Mouse (Mus musculus) central nervous system, embryonic 18 days (tissue): ENCODE measurements around the gene Olfr773. TPM values are rescaled to one million over a fixed set of nuclear protein-coding genes. Genes with fewer than 3 reads are reported as not detected.

Source experiments
- polyA plus RNA-seq: library from polyadenylated mRNA; depleted of rRNA; stranded (reverse); fragments of >200 nt; gene quantifications from 2 replicates; pipeline ENCODE4 v1.2.3, GENCODE M21; 2012; rRNA removed

Gene Olfr773
- not detected in 2 replicates for polyA plus RNA-seq

DNA sequence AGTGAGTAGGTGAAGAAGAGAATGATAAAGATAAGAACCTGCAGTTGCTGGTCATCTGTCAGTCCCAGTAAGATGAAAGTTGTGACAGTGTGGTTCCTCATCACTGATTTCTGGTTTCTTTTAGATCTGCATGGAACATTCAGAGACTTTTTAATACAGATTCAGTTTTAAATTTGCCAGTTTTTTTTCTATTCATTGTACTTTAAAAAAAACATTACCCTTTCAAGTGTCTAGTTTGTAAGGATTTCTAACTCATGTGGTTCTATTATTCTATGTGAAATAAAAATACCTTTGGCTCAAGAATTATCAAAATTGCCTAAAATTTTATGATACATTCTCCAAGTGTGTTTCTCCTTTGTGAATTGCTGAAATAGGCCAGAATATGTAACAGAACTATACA is at the start of gene Olfr773:
Gene Olfr773 (minus strand): TSS at position 101 of the 400 bp plus-strand sequence.

DNA sequence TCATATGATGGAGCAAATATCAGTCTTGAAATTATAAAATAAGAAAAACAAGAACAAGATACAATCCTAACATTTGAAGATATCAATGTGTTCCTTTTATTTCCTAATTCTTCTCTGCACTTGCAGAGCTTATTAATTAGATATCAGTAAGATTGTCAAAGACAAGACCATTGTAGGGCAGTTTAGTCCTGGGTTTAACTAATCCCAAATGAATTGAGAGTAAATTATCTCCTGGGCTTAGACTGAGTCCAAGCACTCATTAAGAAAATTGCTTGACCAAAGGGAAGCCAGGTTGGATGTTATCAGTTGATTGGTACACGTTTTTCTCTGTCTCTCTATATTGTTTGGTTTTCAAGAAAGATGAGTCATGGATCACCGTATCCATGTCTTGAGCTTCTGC is 48.7 kb upstream of the Olfr773 start, which contains the start of gene Olfr774:
Gene Olfr774 (plus strand): TSS at position 301 of the 400 bp plus-strand sequence.

DNA sequence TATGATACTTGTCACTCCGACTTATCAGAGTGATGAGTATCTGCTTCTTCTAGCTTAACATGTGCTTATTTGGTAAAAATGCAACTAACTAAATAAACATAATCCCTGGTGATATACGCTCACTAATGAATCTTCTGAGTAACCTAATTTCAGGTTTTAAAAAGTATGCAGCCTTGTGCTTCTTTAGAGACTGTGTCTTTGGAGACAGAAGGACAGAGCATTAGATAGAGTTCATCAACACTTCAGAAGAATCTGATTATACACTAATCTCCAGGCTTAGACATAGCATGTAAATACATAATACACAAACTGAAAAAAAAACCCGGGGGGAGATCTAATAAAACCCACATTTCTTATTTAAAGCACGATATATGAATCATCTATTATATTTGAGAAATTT is 9.4 kb downstream of the Olfr773 start, which contains the start of gene Olfr772:
Gene Olfr772 (minus strand): TSS at position 101 of the 400 bp plus-strand sequence.

DNA sequence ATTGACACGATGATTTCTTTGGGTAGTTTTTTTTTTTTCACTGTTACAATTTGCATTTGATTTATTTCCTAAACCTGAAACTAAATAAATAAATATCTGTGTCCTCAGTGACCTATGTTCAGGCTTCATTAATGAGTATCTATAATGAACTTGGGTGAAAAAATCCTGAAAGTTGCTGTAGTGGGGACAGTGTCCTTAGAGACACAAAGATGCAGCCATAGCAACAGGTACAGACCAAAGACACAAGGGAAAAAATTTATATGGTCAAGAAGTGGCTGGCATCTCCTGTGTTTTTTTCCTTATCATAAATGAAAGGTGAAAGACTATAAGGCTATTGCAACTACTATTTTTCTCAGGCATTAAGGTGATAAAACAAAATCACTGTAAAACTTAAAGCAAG is 22.6 kb downstream of the Olfr773 start, which contains the start of gene Olfr771:
Gene Olfr771 (minus strand): TSS at position 101 of the 400 bp plus-strand sequence.

DNA sequence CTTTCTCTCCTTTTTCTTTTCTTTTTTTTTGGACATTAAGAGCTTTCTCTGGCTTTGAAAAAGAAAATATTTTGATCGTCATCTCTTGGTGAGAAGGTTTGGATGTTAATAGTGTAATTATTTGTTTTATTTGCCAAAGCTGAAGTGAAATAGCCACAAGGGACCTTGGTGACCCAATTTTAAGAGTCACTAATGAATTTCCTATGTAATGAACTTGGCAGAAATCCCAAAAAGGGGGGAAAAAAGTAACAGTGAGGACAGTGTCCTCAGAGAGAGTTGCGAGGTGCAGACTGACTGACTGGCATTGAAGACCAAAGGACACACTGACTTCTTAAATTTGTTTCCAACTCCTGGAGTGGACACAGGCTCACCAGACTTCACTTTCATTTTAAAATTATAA is 48.3 kb downstream of the Olfr773 start, which contains the start of gene Olfr770:
Gene Olfr770 (minus strand): TSS at position 101 of the 400 bp plus-strand sequence.

Other genes starting within 250 kb of the Olfr773 start
- not detected in 2 replicates for gene Mettl7b, start 226.4 kb downstream of the Olfr773 start, polyA plus RNA-seq
- gene Olfr9, start 198.0 kb downstream of the Olfr773 start, polyA plus RNA-seq: not detected in 2 replicates
- not detected in 2 replicates for gene Olfr763, start 176.6 kb downstream of the Olfr773 start, polyA plus RNA-seq
- not detected in 2 replicates for gene Olfr764-ps1, start 147.5 kb downstream of the Olfr773 start, polyA plus RNA-seq
- not detected in 2 replicates for gene Olfr765, start 137.4 kb downstream of the Olfr773 start, polyA plus RNA-seq
- gene Olfr766-ps1, start 118.4 kb downstream of the Olfr773 start, polyA plus RNA-seq: not detected in 2 replicates
- gene Olfr767, start 104.5 kb downstream of the Olfr773 start, polyA plus RNA-seq: not detected in 2 replicates
- gene Olfr768, start 88.0 kb downstream of the Olfr773 start, polyA plus RNA-seq: not detected in 2 replicates
- gene Olfr769, start 69.6 kb downstream of the Olfr773 start, polyA plus RNA-seq: not detected in 2 replicates
- gene Olfr770, start 48.4 kb downstream of the Olfr773 start, polyA plus RNA-seq: not detected in 2 replicates
- not detected in 2 replicates for gene Olfr771, start 22.7 kb downstream of the Olfr773 start, polyA plus RNA-seq
- not detected in 2 replicates for gene Olfr772, start 9.5 kb downstream of the Olfr773 start, polyA plus RNA-seq
- not detected in 2 replicates for gene Olfr774, start 48.8 kb upstream of the Olfr773 start, polyA plus RNA-seq
- not detected in 2 replicates for gene Olfr775, start 61.0 kb upstream of the Olfr773 start, polyA plus RNA-seq
- not detected in 2 replicates for gene Olfr776, start 71.7 kb upstream of the Olfr773 start, polyA plus RNA-seq
- not detected in 2 replicates for gene Olfr777, start 84.1 kb upstream of the Olfr773 start, polyA plus RNA-seq
- not detected in 2 replicates for gene Olfr780, start 130.7 kb upstream of the Olfr773 start, polyA plus RNA-seq
- gene Olfr781, start 141.4 kb upstream of the Olfr773 start, polyA plus RNA-seq: not detected in 2 replicates
- not detected in 2 replicates for gene Olfr782, start 161.4 kb upstream of the Olfr773 start, polyA plus RNA-seq
- 0.07 and 0.08 TPM in 2 replicates for gene Olfr784, start 196.7 kb upstream of the Olfr773 start, polyA plus RNA-seq
- gene Olfr785, start 218.0 kb upstream of the Olfr773 start, polyA plus RNA-seq: not detected in 2 replicates
- gene Olfr786, start 239.9 kb upstream of the Olfr773 start, polyA plus RNA-seq: not detected in 2 replicates